Mouse (Mus musculus): ENCODE measurements at regions not wholly inside any gene's neighbourhood (a gene's known extent, or its start where the extent isn't known, plus 50 kb on each side); places are given as distances from the start of the nearest gene placed in this dataset.

- DNase-seq: peak; percentile 39 to 46
These were observed 121.6 kb downstream of the Uck2 start for GRCm38 (mm10) chr1:167163486-167163885.

- peak in 1 of 2 experiments; percentile 11 for DNase-seq
These were observed 122.6 kb downstream of the Uck2 start for GRCm38 (mm10) chr1:167162495-167162894.

- no peak for DNase-seq
These were observed 125.6 kb downstream of the Uck2 start for GRCm38 (mm10) chr1:167159536-167159935.

GRCm38 (mm10) chr1:167152442-167152841 is 132.7 kb downstream of the Uck2 start:
- DNase-seq: no peak

GRCm38 (mm10) chr1:167144335-167144734 is 140.8 kb downstream of the Uck2 start:
- DNase-seq: no peak

- DNase-seq: no peak
These were observed 141.3 kb downstream of the Uck2 start for GRCm38 (mm10) chr1:167143797-167144196.
